Mouse (Mus musculus) liver, adult 2 months (tissue): ENCODE results near the gene Myo19. TPM values are rescaled to one million over a fixed set of nuclear protein-coding genes. Genes with fewer than 3 reads are reported as not detected.

Source experiments
- DNase-seq: peaks from one replicate; pipeline ENCODE4 v3.0.0-alpha.2; 2011; ENCODE audit warnings: low read depth, low spot score; ENCODE audit errors: extremely low read depth
- H3K27ac ChIP-seq: fragments of 200-500 bp; replicated peaks from 2 replicates; pipeline ENCODE4 v1.5.1; 2012; ENCODE audit warnings: low read depth, mild to moderate bottlenecking, control low read depth, inconsistent platforms, low read length; ENCODE audit not compliant: insufficient read depth
- H3K27me3 ChIP-seq: fragments of 200-500 bp; 2 replicates; pipeline ENCODE4 v1.6.1; 2012; ENCODE audit warnings: mild to moderate bottlenecking, moderate library complexity, low read length, inconsistent platforms; ENCODE audit not compliant: control insufficient read depth, insufficient read depth
- H3K36me3 ChIP-seq: fragments of 200-500 bp; 2 replicates; pipeline ENCODE4 v1.6.1; 2012; ENCODE audit warnings: low read length, inconsistent platforms; ENCODE audit not compliant: control insufficient read depth, insufficient read depth
- H3K4me1 ChIP-seq: fragments of 200-500 bp; 2 replicates; pipeline ENCODE4 v1.6.1; 2011; ENCODE audit warnings: low read length; ENCODE audit not compliant: control insufficient read depth, insufficient read depth
- H3K4me3 ChIP-seq: fragments of 200-500 bp; 2 replicates; pipeline ENCODE4 v1.5.1; 2011; ENCODE audit warnings: low read depth, mild to moderate bottlenecking, control low read depth, low read length, moderate library complexity; ENCODE audit not compliant: insufficient read depth
- H3K79me2 ChIP-seq: fragments of 200-500 bp; 2 replicates; pipeline ENCODE4 v1.6.1; 2012; ENCODE audit warnings: inconsistent platforms, mild to moderate bottlenecking, low read length, moderate library complexity; ENCODE audit not compliant: control insufficient read depth, insufficient read depth
- H3K9ac ChIP-seq: fragments of 200-500 bp; 2 replicates; pipeline ENCODE4 v1.6.1; 2012; ENCODE audit warnings: low read depth, mild to moderate bottlenecking, control low read depth, inconsistent platforms, low read length
- CTCF ChIP-seq: fragments of 200-500 bp; IDR thresholded peaks from 2 replicates; pipeline ENCODE4 v1.5.1; 2011; ENCODE audit warnings: low read depth, low read length, control low read depth
- POLR2A ChIP-seq: fragments of 200-500 bp; IDR thresholded peaks from 2 replicates; pipeline ENCODE4 v1.6.1; 2011; ENCODE audit warnings: low read length, control low read depth; ENCODE audit not compliant: insufficient read depth; ENCODE audit errors: extremely low read depth
- WGBS: fragments of 180-500 bp; shearing (Covaris S2); methylation state at CpG from one replicate; pipeline ENCODE4 v1.1.7; 2018; 5-methylcytosine and 5-hydroxymethylcytosine counted together
- polyA plus RNA-seq: library from polyadenylated mRNA; depleted of rRNA; stranded (reverse); fragments of >200 nt; gene quantifications from 2 replicates; pipeline ENCODE4 v1.2.3, GENCODE M21; 2012; rRNA removed
- total RNA-seq: library from RNA; depleted of rRNA; stranded (reverse); fragments of >200 nt; gene quantifications from 2 replicates; pipeline ENCODE4 v1.2.3, GENCODE M21; 2014; rRNA removed

Myo19 gene
- total RNA-seq (2.3 and 3.7 TPM in 2 replicates), polyA plus RNA-seq (5.3 and 7.7 TPM in 2 replicates)

DNA sequence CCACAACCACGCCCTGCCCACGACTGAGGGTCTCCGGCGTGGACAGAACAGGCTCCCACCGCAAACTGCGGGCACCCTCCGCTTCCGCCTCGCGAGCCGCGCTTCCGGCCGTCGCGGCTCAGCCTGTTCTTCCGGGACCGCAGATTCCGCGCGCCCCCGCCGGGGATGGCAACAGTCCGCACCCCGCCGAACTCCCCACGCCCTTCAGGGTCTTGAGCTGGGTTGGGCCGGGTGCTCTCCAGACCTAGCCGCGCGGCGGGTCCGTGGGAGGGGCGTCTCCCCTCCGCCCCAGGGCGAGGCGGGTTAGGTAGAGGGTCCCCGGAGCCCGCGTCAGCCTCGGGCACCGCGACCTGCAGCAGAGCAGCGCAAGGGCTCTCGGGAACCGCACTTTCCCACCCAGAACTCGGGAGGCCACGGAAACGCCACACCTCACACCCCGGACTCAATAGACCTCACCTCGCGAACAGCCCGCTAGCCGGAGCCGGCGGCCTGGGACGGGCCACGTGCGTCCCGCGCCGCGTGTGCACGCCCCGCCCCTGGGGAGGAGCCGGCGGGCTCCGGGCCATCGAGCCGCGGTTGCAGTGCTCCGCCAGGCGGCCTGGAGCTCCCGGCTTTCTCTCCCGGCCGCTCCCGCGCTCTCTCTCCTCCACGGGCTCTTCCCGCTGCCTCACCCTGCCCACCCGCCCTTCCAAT, at the start of gene Myo19, which contains the start of gene Pigw:
TSS of gene Myo19 (plus strand) at position 377 of the 693 bp plus-strand sequence.
TSS of gene Pigw (minus strand) at position 514 of the 693 bp plus-strand sequence.
- Histone ChIP-seq H3K4me1 (0 out of 2 replicates have a peak, but pooled peaks cover 3% of the 10 kb centered on the region), H3K4me3 (peak within 1 kb of the TSS; percentile 82), H3K79me2 (peaks cover 5% of the 10 kb centered on the region; the same call in 1 of the 2 replicates), H3K36me3 (peaks cover 3% of the 10 kb centered on the region; the same call in 1 of the 2 replicates), H3K9ac (peak within 1 kb of the TSS; percentile 92), H3K27me3 (no peaks in the 10 kb centered on the region), H3K27ac (peak within 1 kb of the TSS; percentile 80)
- under 1% methylated on average over 78 of the region's 81 CpGs for WGBS
- peak; percentile 55 for DNase-seq
- TF ChIP-seq POLR2A: peak; percentile 53; the same call in 1 of the 2 replicates
- peak; percentile 59; the same call in 1 of the 2 replicates for TF ChIP-seq CTCF

DNA sequence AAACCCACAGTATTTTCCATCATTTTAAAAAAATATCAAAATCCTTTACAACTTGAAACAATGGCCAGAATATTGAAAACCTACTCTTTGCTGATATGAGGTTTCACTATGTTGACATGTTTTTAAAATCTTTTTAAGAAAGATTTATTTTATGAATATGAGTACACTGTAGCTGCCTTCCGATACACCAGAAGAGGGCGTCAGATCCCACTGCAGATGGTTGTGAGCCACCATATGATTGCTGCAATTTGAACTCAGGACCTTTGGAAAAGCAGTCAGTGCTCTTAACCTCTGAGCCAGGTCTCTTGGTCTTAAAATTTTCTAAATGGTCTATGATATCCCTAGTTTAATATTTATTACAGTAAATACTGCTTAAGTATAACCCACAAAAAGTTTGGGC, 40.6 kb upstream of the Myo19 start:
- peaks cover 5% of the 10 kb centered on the region; the same call in 1 of the 2 replicates for H3K79me2 ChIP-seq
- no peak overlapping the region for H3K9ac ChIP-seq
- TF ChIP-seq CTCF: peak; percentile 18; the same call in 1 of the 2 replicates
- TF ChIP-seq POLR2A: no peak
- peaks cover 72% of the 10 kb centered on the region for H3K36me3 ChIP-seq
- DNase-seq: peak; percentile 29
- no peak overlapping the region for H3K27ac ChIP-seq
- H3K27me3 ChIP-seq: no peaks in the 10 kb centered on the region
- H3K4me1 ChIP-seq: no peaks in the 10 kb centered on the region
- H3K4me3 ChIP-seq: no peak overlapping the region
- WGBS: 85% methylated on average over 2 of the region's 2 CpGs

DNA sequence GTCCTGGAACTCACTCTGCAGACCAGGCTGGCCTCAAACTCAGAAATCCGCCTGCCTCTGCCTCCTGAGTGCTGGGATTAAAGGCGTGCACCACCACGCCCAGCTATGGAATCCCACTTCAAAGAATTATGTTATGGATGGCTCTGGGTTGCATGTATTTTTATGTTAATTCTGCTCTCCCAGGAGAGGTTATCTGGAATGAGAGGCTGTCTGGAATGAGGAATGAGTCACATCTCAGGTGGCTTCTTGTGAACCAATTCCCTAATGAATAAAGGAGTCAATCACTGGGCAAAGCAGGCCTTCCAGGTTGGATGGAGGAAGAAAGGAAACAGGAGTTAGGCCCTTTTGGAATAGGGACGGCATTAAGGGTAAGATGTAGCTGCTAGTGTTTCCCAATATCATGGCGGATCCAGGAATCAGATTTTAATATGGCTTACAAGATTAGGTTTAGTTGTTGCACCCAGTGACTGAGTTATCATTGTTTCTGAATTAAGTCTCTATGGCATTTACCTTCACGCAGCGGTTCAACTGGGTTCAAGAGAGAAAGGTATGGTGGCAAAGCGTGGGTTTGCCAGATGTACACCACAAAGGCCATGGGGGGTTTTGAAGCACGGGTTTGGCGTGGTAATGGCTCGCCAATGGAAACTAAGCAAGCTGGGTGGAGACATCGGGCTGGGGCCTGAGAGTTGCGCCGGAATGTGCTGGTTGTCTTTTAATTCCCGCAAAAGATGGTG, 33.0 kb upstream of the Myo19 start:
- Histone ChIP-seq H3K4me3 (no peak overlapping the region), H3K9ac (no peak overlapping the region), H3K27ac (no peak overlapping the region), H3K27me3 (no peaks in the 10 kb centered on the region), H3K4me1 (no peaks in the 10 kb centered on the region), H3K79me2 (peaks cover 3% of the 10 kb centered on the region; the same call in 1 of the 2 replicates), H3K36me3 (peaks cover 54% of the 10 kb centered on the region)
- 95% methylated on average over 15 of the region's 15 CpGs for WGBS
- TF ChIP-seq POLR2A: no peak
- TF ChIP-seq CTCF: no peak
- no peak for DNase-seq

DNA sequence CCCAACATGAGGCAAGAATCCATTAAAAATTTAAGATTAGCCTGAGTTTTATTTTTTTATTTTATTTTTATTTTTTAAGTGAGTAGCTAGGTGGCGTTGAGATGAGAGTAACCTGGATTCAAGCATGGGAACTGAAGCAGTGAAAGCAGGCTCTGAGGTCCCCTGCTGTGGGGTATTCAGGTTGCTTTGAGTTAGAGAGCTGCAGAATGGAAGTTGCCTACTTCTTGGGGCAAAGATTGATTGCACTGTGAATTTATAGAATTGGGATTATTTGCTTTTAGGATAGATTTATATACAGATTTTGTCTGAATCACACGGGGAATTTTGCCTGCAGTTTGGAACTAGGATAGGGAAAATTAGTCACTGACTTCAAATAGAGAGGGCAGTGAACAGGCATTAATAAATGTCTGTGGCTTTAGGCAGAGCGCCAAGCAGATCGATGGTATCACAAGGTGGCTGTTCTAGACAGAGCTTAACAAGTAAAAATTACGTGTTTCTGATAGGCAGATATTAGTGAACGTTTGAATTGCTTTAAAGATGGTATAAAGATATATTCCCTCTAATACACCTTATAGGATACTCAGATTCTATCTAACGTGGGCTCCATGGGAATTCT, 32.4 kb upstream of the Myo19 start:
- 46% methylated on average over 7 of the region's 7 CpGs for WGBS
- Histone ChIP-seq H3K27me3 (no peaks in the 10 kb centered on the region), H3K27ac (no peak overlapping the region), H3K4me3 (no peak overlapping the region), H3K9ac (no peak overlapping the region), H3K79me2 (peaks cover 3% of the 10 kb centered on the region; the same call in 1 of the 2 replicates), H3K4me1 (no peaks in the 10 kb centered on the region), H3K36me3 (peaks cover 56% of the 10 kb centered on the region)
- TF ChIP-seq POLR2A (no peak), CTCF (no peak)
- peak; percentile 57 for DNase-seq

DNA sequence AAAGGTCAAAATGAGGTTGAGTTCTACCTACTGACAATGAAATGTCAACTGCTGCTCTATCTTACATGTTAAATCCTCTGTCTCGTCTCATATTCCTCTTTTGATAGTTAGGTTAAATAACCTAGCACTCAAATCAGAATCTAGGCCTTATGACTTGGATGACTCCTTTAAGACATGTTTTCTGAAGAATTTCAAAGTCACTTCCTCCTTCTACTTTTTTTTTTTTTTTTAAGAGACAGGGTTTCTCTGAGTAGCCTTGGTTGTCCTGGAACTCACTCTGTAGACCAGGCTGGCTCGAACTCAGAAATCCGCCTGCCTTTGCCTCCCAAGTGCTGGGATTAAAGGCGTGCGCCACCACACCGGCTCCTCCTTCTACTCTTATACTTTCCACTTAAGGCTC, 24.7 kb upstream of the Myo19 start:
- H3K27me3 ChIP-seq: no peaks in the 10 kb centered on the region
- peaks cover 62% of the 10 kb centered on the region for H3K36me3 ChIP-seq
- peak; percentile 41 for DNase-seq
- H3K4me1 ChIP-seq: no peaks in the 10 kb centered on the region
- no peak for TF ChIP-seq CTCF
- no peak for TF ChIP-seq POLR2A
- no peak overlapping the region for H3K9ac ChIP-seq
- no peak overlapping the region for H3K4me3 ChIP-seq
- H3K79me2 ChIP-seq: no peaks in the 10 kb centered on the region; the same call in 1 of the 2 replicates
- H3K27ac ChIP-seq: no peak overlapping the region
- WGBS: 82% methylated on average over 6 of the region's 6 CpGs
